In the genomic region with DNA sequence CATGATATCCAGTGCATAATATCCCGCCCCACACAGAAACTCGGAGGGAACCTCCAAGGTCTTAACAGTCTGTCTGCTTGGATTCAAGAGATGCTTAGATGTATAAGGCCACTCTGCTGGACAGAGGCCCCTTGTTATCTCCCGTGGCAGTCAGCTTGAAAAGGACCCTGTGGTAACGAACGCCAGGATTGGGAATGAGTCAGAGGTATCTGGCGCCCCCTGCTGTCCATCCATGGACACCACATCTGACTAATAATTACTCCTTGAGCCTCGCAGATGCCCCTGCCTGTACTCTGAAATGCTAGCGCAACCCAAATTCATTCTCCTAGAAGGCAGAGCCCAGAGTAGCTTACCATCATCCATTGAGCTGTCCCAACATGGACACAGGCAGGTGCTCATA, we compare ENCODE assay signal across 8 mouse cellular contexts. TPM values are rescaled to one million over a fixed set of nuclear protein-coding genes. Genes with fewer than 3 reads are reported as not detected.
DNase-seq lines count a peak whose midpoint lies in the region; ATAC-seq and TF ChIP-seq lines count a peak whose summit lies in the region.

No protein-coding gene starts in this region.

- peak; percentile 93 for DNase-seq in MEL (ENCODE audit: low read depth, low spot score)
- peak; percentile 75 for DNase-seq in c-Kit-positive CD71-negative TER-119-negative erythroid progenitor cells, embryonic 14.5 days (ENCODE audit: low read depth)
- peak; percentile 92 for DNase-seq in forebrain, embryonic 11.5 days (ENCODE audit: low spot score)
- peak; percentile 84 for DNase-seq in hindbrain, embryonic 10.5 days (ENCODE audit: low spot score)
- DNase-seq in layer of hippocampus, adult 8-10 months (ENCODE audit: low spot score in 2 of 2), result peak; percentile 55 to 84
- DNase-seq in lung, postnatal 0 days (ENCODE audit: low spot score), result peak; percentile 75
- DNase-seq in ovary, postnatal 36 days (ENCODE audit: low spot score), result peak; percentile 68
- DNase-seq in yolk sac, embryonic 10.5 days (ENCODE audit: low spot score), result peak; percentile 41

- no peak overlapping the region for H3K4me2 ChIP-seq in forebrain, embryonic 11.5 days (ENCODE audit: low read depth, low read length, severe bottlenecking)
- H3K4me2 ChIP-seq in lung, postnatal 0 days (replicated peaks; ENCODE audit: low read depth, low read length), result peak overlapping the region; percentile 11; the same call in 1 of the 2 replicates

- peak overlapping the region; percentile 53 to 64 for H3K4me3 ChIP-seq in MEL (ENCODE audit: control insufficient read depth in 1 of 2, insufficient read depth in 1 of 2, low read depth in 2 of 2, low read length in 2 of 2)
- no peak overlapping the region for H3K4me3 ChIP-seq in forebrain, embryonic 11.5 days (ENCODE audit: low read depth, low read length)
- 0 out of 2 replicates have a peak overlapping the region, but pooled peaks have one; percentile 9 for H3K4me3 ChIP-seq in hindbrain, embryonic 10.5 days
- H3K4me3 ChIP-seq in lung, postnatal 0 days (ENCODE audit: low read depth, low read length), result no peak overlapping the region

- 7% methylated on average over 8 of the region's 8 CpGs for WGBS in forebrain, embryonic 11.5 days
- 12% methylated on average over 8 of the region's 8 CpGs for WGBS in hindbrain, embryonic 10.5 days
- 4% methylated on average over 8 of the region's 8 CpGs for WGBS in lung, postnatal 0 days

- ATAC-seq in forebrain, embryonic 11.5 days (replicated peaks; ENCODE audit: low FRiP score), result peak; percentile 50
- ATAC-seq in lung, postnatal 0 days, result peak; percentile 59

- H3K4me1 ChIP-seq in MEL (ENCODE audit: control insufficient read depth in 1 of 2, insufficient read depth in 2 of 2, low read length in 2 of 2), result peaks cover 3 to 7% of the 10 kb centered on the region in 2 experiments
- H3K4me1 ChIP-seq in forebrain, embryonic 11.5 days (replicated peaks; ENCODE audit: control insufficient read depth, insufficient read depth, low read length), result no peaks in the 10 kb centered on the region
- peaks cover 16% of the 10 kb centered on the region for H3K4me1 ChIP-seq in hindbrain, embryonic 10.5 days (replicated peaks)
- no peaks in the 10 kb centered on the region for H3K4me1 ChIP-seq in lung, postnatal 0 days (ENCODE audit: insufficient read depth, low read depth, low read length)

- peak; percentile 74 for TF ChIP-seq RAD21 in MEL (IDR thresholded peaks at IDR 0.05; ENCODE audit: low read depth, low read length)

- H3K9ac ChIP-seq in MEL (ENCODE audit: control insufficient read depth, low read depth, low read length, poor library complexity, severe bottlenecking), result peak overlapping the region; percentile 65
- 0 out of 2 replicates have a peak overlapping the region, but pooled peaks have one; percentile 36 for H3K9ac ChIP-seq in forebrain, embryonic 11.5 days (ENCODE audit: low read length)
- H3K9ac ChIP-seq in lung, postnatal 0 days (replicated peaks; ENCODE audit: low read depth), result no peak overlapping the region

- H3K79me2 ChIP-seq in MEL (ENCODE audit: control insufficient read depth, insufficient read depth, low read length, poor library complexity), result no peaks in the 10 kb centered on the region; the same call in 1 of the 2 replicates

- no peaks in the 10 kb centered on the region for H3K27me3 ChIP-seq in MEL (ENCODE audit: control insufficient read depth in 1 of 2, insufficient read depth in 2 of 2, low read length in 2 of 2)
- H3K27me3 ChIP-seq in forebrain, embryonic 11.5 days (ENCODE audit: control insufficient read depth, insufficient read depth, low read length), result no peaks in the 10 kb centered on the region
- H3K27me3 ChIP-seq in hindbrain, embryonic 10.5 days (ENCODE audit: insufficient read depth, poor library complexity, severe bottlenecking), result peaks cover 16% of the 10 kb centered on the region
- H3K27me3 ChIP-seq in lung, postnatal 0 days (replicated peaks; ENCODE audit: insufficient read depth, low read length), result no peaks in the 10 kb centered on the region

- peak; percentile 93 to 97 (median 96) for TF ChIP-seq CTCF in MEL (IDR thresholded peaks at IDR 0.05 in 2 of 3, conservative IDR thresholded peaks at IDR 0.05 in 1 of 3; ENCODE audit: control insufficient read depth in 1 of 3, insufficient read depth in 1 of 3, low read depth in 2 of 3, low read length in 3 of 3, poor library complexity in 1 of 3, severe bottlenecking in 1 of 3)
- peak; percentile 93 for TF ChIP-seq CTCF in lung, postnatal 0 days (IDR thresholded peaks at IDR 0.05)

- peaks cover 0 to 7% of the 10 kb centered on the region in 2 experiments; a peak in 2 of 4 replicates for H3K36me3 ChIP-seq in MEL (ENCODE audit: control insufficient read depth in 1 of 2, insufficient read depth in 2 of 2, low read length in 2 of 2)
- H3K36me3 ChIP-seq in forebrain, embryonic 11.5 days (ENCODE audit: control insufficient read depth, insufficient read depth, low read length), result no peaks in the 10 kb centered on the region
- H3K36me3 ChIP-seq in hindbrain, embryonic 10.5 days, result no peaks in the 10 kb centered on the region
- no peaks in the 10 kb centered on the region for H3K36me3 ChIP-seq in lung, postnatal 0 days (ENCODE audit: insufficient read depth, low read length)

- no peaks in the 10 kb centered on the region for H3K9me3 ChIP-seq in MEL (replicated peaks; ENCODE audit: insufficient read depth, low read length)
- H3K9me3 ChIP-seq in forebrain, embryonic 11.5 days (ENCODE audit: control insufficient read depth, low read length), result no peaks in the 10 kb centered on the region
- H3K9me3 ChIP-seq in hindbrain, embryonic 10.5 days, result no peaks in the 10 kb centered on the region
- H3K9me3 ChIP-seq in lung, postnatal 0 days (ENCODE audit: low read length), result no peaks in the 10 kb centered on the region

- TF ChIP-seq POLR2A in MEL (IDR thresholded peaks at IDR 0.05; ENCODE audit: control insufficient read depth in 1 of 2, insufficient read depth in 1 of 2, low read depth in 1 of 2, low read length in 2 of 2, poor library complexity in 1 of 2), result no peak

- H3K27ac ChIP-seq in MEL (ENCODE audit: control insufficient read depth, low read depth, low read length), result peak overlapping the region; percentile 84
- H3K27ac ChIP-seq in forebrain, embryonic 11.5 days (ENCODE audit: low read depth, low read length), result no peak overlapping the region
- H3K27ac ChIP-seq in hindbrain, embryonic 10.5 days, result no peak overlapping the region; the same call in 1 of the 2 replicates
- H3K27ac ChIP-seq in lung, postnatal 0 days (ENCODE audit: low read length), result no peak overlapping the region

- peak; percentile 49 to 61; a peak in 3 of 4 replicates for TF ChIP-seq EP300 in MEL (IDR thresholded peaks at IDR 0.05; ENCODE audit: low read depth in 1 of 2, low read length in 2 of 2)
- no peak for TF ChIP-seq EP300 in lung, postnatal 0 days (IDR thresholded peaks at IDR 0.05)

TF ChIP-seq in MEL, 35 proteins besides CTCF, POLR2A, EP300 and RAD21 (continues in another document):
- peak; percentile 87 for TF ChIP-seq JUND (IDR thresholded peaks at IDR 0.05; ENCODE audit: low read depth, low read length)

RNA-seq across cellular contexts. Expression of a gene that starts 0.9 kb away (rescaled TPM):
- total RNA-seq in MEL (2012; rRNA removed), result 1.2 and 1.8 TPM in 2 replicates
- 1 to 10 TPM in 1 of 2 experiments, not detected in 1; 6.3 TPM for polyA plus RNA-seq in MEL (2012; ENCODE audit: insufficient read depth in 1 of 2, insufficient read length in 2 of 2, low read depth in 1 of 2, low replicate concordance in 2 of 2, missing spikeins in 1 of 2)
- polyA plus RNA-seq in forebrain, embryonic 11.5 days (2014; fragmentation: Nextera tagmentation; extraction: Ambion mirVana), result not detected in 2 replicates
- polyA plus RNA-seq in hindbrain, embryonic 10.5 days (2016; fragmentation: Nextera tagmentation; extraction: Ambion mirVana), result 0.07 TPM in 1 of 2 replicates, not detected in the other
- total RNA-seq in layer of hippocampus, adult 8-10 months (2022), result 1 to 10 TPM in 3 of 4 experiments, under 1 TPM in 1; 0.51 to 2.3 (median 1.8) TPM
- 0.24 TPM in 1 of 2 replicates, not detected in the other for polyA plus RNA-seq in lung, postnatal 0 days (2015; fragmentation: Nextera tagmentation; extraction: Ambion mirVana)

RNA-seq across cellular contexts. Expression of a gene that starts 6.0 kb away (rescaled TPM):
- total RNA-seq in MEL (2012; rRNA removed), result 550 and 618 TPM in 2 replicates
- polyA plus RNA-seq in MEL (2012; ENCODE audit: insufficient read depth in 1 of 2, insufficient read length in 2 of 2, low read depth in 1 of 2, low replicate concordance in 2 of 2, missing spikeins in 1 of 2), result 100 to 1,000 TPM in 1 of 2 experiments, not detected in 1; 377 TPM
- 346 and 366 TPM in 2 replicates for polyA plus RNA-seq in forebrain, embryonic 11.5 days (2014; fragmentation: Nextera tagmentation; extraction: Ambion mirVana)
- polyA plus RNA-seq in hindbrain, embryonic 10.5 days (2016; fragmentation: Nextera tagmentation; extraction: Ambion mirVana), result 391 and 433 TPM in 2 replicates
- 100 to 1,000 TPM; 287 to 341 (median 310) TPM for total RNA-seq in layer of hippocampus, adult 8-10 months (2022)
- 342 and 355 TPM in 2 replicates for polyA plus RNA-seq in lung, postnatal 0 days (2015; fragmentation: Nextera tagmentation; extraction: Ambion mirVana)

RNA-seq across cellular contexts. Expression of a gene that starts 30.2 kb away (rescaled TPM):
- total RNA-seq in MEL (2012; rRNA removed), result not detected in 2 replicates
- polyA plus RNA-seq in MEL (2012; ENCODE audit: insufficient read depth in 1 of 2, insufficient read length in 2 of 2, low read depth in 1 of 2, low replicate concordance in 2 of 2, missing spikeins in 1 of 2), result not detected
- 0.15 TPM in 1 of 2 replicates, not detected in the other for polyA plus RNA-seq in forebrain, embryonic 11.5 days (2014; fragmentation: Nextera tagmentation; extraction: Ambion mirVana)
- polyA plus RNA-seq in hindbrain, embryonic 10.5 days (2016; fragmentation: Nextera tagmentation; extraction: Ambion mirVana), result 0.18 TPM in 1 of 2 replicates, not detected in the other
- total RNA-seq in layer of hippocampus, adult 8-10 months (2022), result under 1 TPM in 1 of 4 experiments, not detected in 3; 0.08 TPM
- not detected in 2 replicates for polyA plus RNA-seq in lung, postnatal 0 days (2015; fragmentation: Nextera tagmentation; extraction: Ambion mirVana)

RNA-seq across cellular contexts. Expression of a gene that starts 42.2 kb away (rescaled TPM):
- total RNA-seq in MEL (2012; rRNA removed), result 0.07 TPM in 1 of 2 replicates, not detected in the other
- not detected for polyA plus RNA-seq in MEL (2012; ENCODE audit: insufficient read depth in 1 of 2, insufficient read length in 2 of 2, low read depth in 1 of 2, low replicate concordance in 2 of 2, missing spikeins in 1 of 2)
- polyA plus RNA-seq in forebrain, embryonic 11.5 days (2014; fragmentation: Nextera tagmentation; extraction: Ambion mirVana), result not detected in 2 replicates
- not detected in 2 replicates for polyA plus RNA-seq in hindbrain, embryonic 10.5 days (2016; fragmentation: Nextera tagmentation; extraction: Ambion mirVana)
- total RNA-seq in layer of hippocampus, adult 8-10 months (2022), result not detected
- polyA plus RNA-seq in lung, postnatal 0 days (2015; fragmentation: Nextera tagmentation; extraction: Ambion mirVana), result not detected in 2 replicates

RNA-seq across cellular contexts. Expression of a gene that starts 53.5 kb away (rescaled TPM):
- not detected in 2 replicates for total RNA-seq in MEL (2012; rRNA removed)
- not detected for polyA plus RNA-seq in MEL (2012; ENCODE audit: insufficient read depth in 1 of 2, insufficient read length in 2 of 2, low read depth in 1 of 2, low replicate concordance in 2 of 2, missing spikeins in 1 of 2)
- not detected in 2 replicates for polyA plus RNA-seq in forebrain, embryonic 11.5 days (2014; fragmentation: Nextera tagmentation; extraction: Ambion mirVana)
- not detected in 2 replicates for polyA plus RNA-seq in hindbrain, embryonic 10.5 days (2016; fragmentation: Nextera tagmentation; extraction: Ambion mirVana)
- not detected for total RNA-seq in layer of hippocampus, adult 8-10 months (2022)
- not detected in 2 replicates for polyA plus RNA-seq in lung, postnatal 0 days (2015; fragmentation: Nextera tagmentation; extraction: Ambion mirVana)

Comparison
In these comparisons a context has a peak if more than half of its experiments do, and no peak if none do; other contexts are left out.
1. DNase-seq: peak in every context shown above with its lines; median percentile 93 in MEL; 92 in forebrain, embryonic 11.5 days; 84 in hindbrain, embryonic 10.5 days; 75 in c-Kit-positive CD71-negative TER-119-negative erythroid progenitor cells, embryonic 14.5 days; 75 in lung, postnatal 0 days; 70 in layer of hippocampus, adult 8-10 months; 68 in ovary, postnatal 36 days; 41 in yolk sac, embryonic 10.5 days.
2. H3K4me3 ChIP-seq: peak in MEL (2 of 2) and hindbrain, embryonic 10.5 days (single experiment); none in forebrain, embryonic 11.5 days (single experiment) and lung, postnatal 0 days (single experiment).